Mouse (Mus musculus): ENCODE data around the gene Ubqln1. TPM values are rescaled to one million over a fixed set of nuclear protein-coding genes. Genes with fewer than 3 reads are reported as not detected.
A peak's percentile ranks its signal among the peaks of the same experiment; 100 is the strongest.

The Ubqln1 gene
- total RNA-seq, 2 experiments from 2014 or later, result 49.0 to 51.9 TPM

GRCm38 (mm10) chr13:58194908-58195307 lies 20.5 kb downstream of the Ubqln1 start:
- intact Hi-C loops (cut with DNase I), result no loop called here
- no peak overlapping the region for H3K4me3 ChIP-seq
- H3K27ac ChIP-seq, result no peak overlapping the region
- TF ChIP-seq CTCF (IDR thresholded peaks at IDR 0.05), result no peak
- DNase-seq, result no peak

DNA sequence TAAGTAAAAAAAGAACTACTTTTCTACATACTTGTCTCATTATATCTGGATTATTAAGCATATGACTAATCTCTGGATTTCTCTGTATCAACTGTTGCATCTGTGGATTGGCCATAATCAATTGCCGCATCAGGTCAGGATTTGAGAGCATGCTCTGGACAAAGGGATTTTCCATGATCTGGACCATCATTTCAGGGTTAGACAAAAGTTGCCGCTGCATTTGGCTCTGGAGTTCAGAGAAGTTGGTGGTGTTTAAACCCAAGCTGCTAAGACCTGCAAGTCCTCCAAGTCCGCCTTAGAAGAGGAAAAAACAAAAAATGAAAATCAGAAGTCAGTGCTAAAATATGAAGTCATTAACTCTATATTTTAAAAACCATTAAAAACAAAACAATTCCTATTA lies 22.2 kb downstream of the Ubqln1 start:
- H3K4me3 ChIP-seq, result no peak overlapping the region
- H3K27ac ChIP-seq, result no peak overlapping the region
- intact Hi-C loops (cut with DNase I), result no loop called here
- TF ChIP-seq CTCF (IDR thresholded peaks at IDR 0.05), result no peak
- no peak for DNase-seq

DNA sequence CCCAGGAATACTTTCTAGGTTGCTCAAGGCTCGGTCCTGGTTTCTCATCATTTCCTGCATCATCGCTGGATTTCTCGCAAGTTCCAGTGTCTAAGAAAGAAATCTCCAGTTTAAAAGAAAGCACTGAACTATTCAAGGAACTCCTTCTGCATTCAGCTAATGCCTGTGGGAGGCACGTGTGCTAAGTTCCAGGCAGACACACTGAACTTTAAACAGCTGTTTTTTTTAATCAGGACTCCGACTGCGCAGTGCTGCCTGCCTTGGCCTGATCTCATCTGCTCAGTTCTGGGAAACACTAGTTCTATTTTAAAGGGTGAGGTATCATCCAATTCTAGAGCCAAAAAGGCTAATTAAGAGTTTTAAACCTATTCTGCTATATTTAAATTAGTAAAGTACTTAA lies 23.3 kb downstream of the Ubqln1 start:
- no peak for TF ChIP-seq CTCF (IDR thresholded peaks at IDR 0.05)
- H3K27ac ChIP-seq, result no peak overlapping the region; the same call in 1 of the 2 replicates
- intact Hi-C loops (cut with DNase I), result no loop called here
- no peak overlapping the region for H3K4me3 ChIP-seq
- no peak for DNase-seq

GRCm38 (mm10) chr13:58191516-58191915 lies 23.9 kb downstream of the Ubqln1 start:
- no peak for TF ChIP-seq CTCF (IDR thresholded peaks at IDR 0.05)
- Histone ChIP-seq H3K27ac (no peak overlapping the region), H3K4me3 (no peak overlapping the region)
- intact Hi-C loops (cut with DNase I), result no loop called here
- DNase-seq, result no peak

DNA sequence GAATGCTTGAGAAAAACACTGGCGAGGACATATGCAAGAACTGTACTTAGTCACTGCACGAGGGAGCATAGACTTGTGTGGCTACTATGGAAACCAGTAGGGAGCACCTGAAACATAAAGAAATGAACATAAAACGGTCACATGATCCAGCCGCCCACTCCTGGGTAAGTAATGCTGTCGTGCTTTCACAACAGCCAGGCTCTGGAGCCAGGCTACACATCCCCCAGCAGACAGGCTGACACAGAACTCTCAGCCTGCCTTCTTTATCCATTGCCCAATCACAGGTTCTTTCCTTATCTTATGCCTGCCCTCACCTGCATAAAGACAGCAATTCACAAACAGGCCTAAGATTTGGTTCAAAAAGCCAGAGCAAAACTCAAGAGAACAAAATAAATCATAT lies 26.0 kb downstream of the Ubqln1 start:
- intact Hi-C loops (cut with DNase I), result no loop called here

GRCm38 (mm10) chr13:58188412-58188811 lies 27.0 kb downstream of the Ubqln1 start:
- peak; percentile 97 for TF ChIP-seq CTCF (IDR thresholded peaks at IDR 0.05)

More for the DNA sequence above, 26.0 kb downstream of the Ubqln1 start:
- Histone ChIP-seq H3K27ac (no peak overlapping the region), H3K4me3 (no peak overlapping the region)
- no peak for DNase-seq
- no peak for TF ChIP-seq CTCF (IDR thresholded peaks at IDR 0.05)

GRCm38 (mm10) chr13:58187751-58188150 lies 27.7 kb downstream of the Ubqln1 start:
- no peak for TF ChIP-seq CTCF (IDR thresholded peaks at IDR 0.05)

More at GRCm38 (mm10) chr13:58188412-58188811, 27.0 kb downstream of the Ubqln1 start:
- H3K27ac ChIP-seq, result no peak overlapping the region
- no peak overlapping the region for H3K4me3 ChIP-seq
- intact Hi-C loops (cut with DNase I), result loop anchor here (1.0 kb wide), 1 partner anchor 44 kb away; no protein-coding TSS in a partner anchor
- DNase-seq, result peak; percentile 88

DNA sequence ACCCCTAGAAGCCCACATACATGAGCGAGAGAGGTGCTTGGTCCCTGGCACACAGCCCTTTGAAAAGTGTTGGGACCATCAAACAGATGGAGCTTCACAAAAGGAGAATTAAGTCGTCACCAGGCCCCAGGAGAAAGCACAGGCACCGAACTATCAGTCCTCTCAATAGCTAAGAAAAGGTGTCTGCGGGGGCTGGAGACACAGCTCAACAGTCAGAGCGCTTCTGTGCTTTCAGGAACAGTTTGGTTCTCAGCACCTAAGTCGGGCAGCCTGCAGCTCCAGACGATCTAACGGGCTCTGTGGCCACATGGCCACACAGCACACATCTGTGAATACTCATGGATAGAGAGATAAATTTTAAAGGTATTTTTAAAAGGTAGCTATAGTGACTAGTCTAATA lies 29.2 kb downstream of the Ubqln1 start:
- intact Hi-C loops (cut with DNase I), result no loop called here
- no peak overlapping the region for H3K27ac ChIP-seq
- no peak for DNase-seq
- no peak overlapping the region for H3K4me3 ChIP-seq
- no peak for TF ChIP-seq CTCF (IDR thresholded peaks at IDR 0.05)

More at GRCm38 (mm10) chr13:58187751-58188150, 27.7 kb downstream of the Ubqln1 start:
- Histone ChIP-seq H3K27ac (no peak overlapping the region), H3K4me3 (no peak overlapping the region)
- DNase-seq, result no peak
- intact Hi-C loops (cut with DNase I), result loop anchor here (1.0 kb wide), 1 partner anchor 45 kb away; no protein-coding TSS in a partner anchor

DNA sequence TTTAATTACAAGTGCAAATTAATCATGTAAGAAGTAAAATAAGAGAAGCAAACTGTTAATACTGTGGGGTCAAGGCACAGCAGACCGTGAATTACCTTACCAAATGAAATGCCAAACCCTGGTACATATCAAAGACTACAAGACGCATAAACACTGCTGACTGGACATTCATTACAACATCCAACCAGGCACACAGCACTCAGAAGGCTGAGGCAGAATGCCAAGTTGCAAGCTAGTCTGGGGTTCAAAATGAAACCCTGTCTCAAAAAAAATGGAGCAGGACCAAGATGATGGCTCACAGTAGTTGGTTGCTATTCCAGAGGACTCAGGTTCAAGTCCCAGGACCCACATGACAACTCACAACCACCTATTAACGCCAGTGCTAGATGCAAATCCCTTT lies 31.3 kb downstream of the Ubqln1 start:
- peak overlapping the region; percentile 24 for H3K27ac ChIP-seq
- intact Hi-C loops (cut with DNase I), result no loop called here
- no peak for DNase-seq
- H3K4me3 ChIP-seq, result no peak overlapping the region
- no peak for TF ChIP-seq CTCF (IDR thresholded peaks at IDR 0.05)

GRCm38 (mm10) chr13:58181607-58182551 lies 33.6 kb downstream of the Ubqln1 start:
- no peak for TF ChIP-seq CTCF (IDR thresholded peaks at IDR 0.05)
- no peak for DNase-seq
- Histone ChIP-seq H3K27ac (no peak overlapping the region), H3K4me3 (no peak overlapping the region)
- intact Hi-C loops (cut with DNase I), result no loop called here

GRCm38 (mm10) chr13:58177511-58178208 lies 37.8 kb downstream of the Ubqln1 start:
- Histone ChIP-seq H3K27ac (peak overlapping the region; percentile 0; the same call in 1 of the 2 replicates), H3K4me3 (no peak overlapping the region)
- no peak; the same call in 1 of the 2 replicates for TF ChIP-seq CTCF (IDR thresholded peaks at IDR 0.05)
- DNase-seq, result peak; percentile 94
- intact Hi-C loops (cut with DNase I), result no loop called here

GRCm38 (mm10) chr13:58176105-58176504 lies 39.3 kb downstream of the Ubqln1 start:
- no peak overlapping the region for H3K27ac ChIP-seq
- no peak for DNase-seq
- H3K4me3 ChIP-seq, result no peak overlapping the region
- no peak for TF ChIP-seq CTCF (IDR thresholded peaks at IDR 0.05)
- intact Hi-C loops (cut with DNase I), result no loop called here

GRCm38 (mm10) chr13:58168119-58168518 lies 47.3 kb downstream of the Ubqln1 start:
- intact Hi-C loops (cut with DNase I), result no loop called here
- H3K27ac ChIP-seq, result no peak overlapping the region
- no peak for TF ChIP-seq CTCF (IDR thresholded peaks at IDR 0.05)
- DNase-seq, result no peak
- no peak overlapping the region for H3K4me3 ChIP-seq

Data from gastrocnemius, adult 2 months (tissue).